Mouse (Mus musculus): Measurements from ENCODE around the gene Rack1.

- TF ChIP-seq SRF (IDR thresholded peaks at IDR 0.05; ENCODE audit: control insufficient read depth, insufficient read length, low read depth) (no peak), USF1 (IDR thresholded peaks at IDR 0.05; ENCODE audit: low read depth) (no peak), POLR2A (IDR thresholded peaks at IDR 0.05; ENCODE audit: insufficient read length, low read depth) (no peak), TCF3 (IDR thresholded peaks at IDR 0.05; ENCODE audit: insufficient read length, low read depth) (no peak), REST (IDR thresholded peaks at IDR 0.05; ENCODE audit: insufficient read depth, insufficient read length) (no peak), MAX (IDR thresholded peaks at IDR 0.05; ENCODE audit: low read depth) (no peak), CEBPB (IDR thresholded peaks at IDR 0.05; ENCODE audit: insufficient read depth, poor library complexity, severe bottlenecking) (no peak), MYOD1 (IDR thresholded peaks at IDR 0.05; ENCODE audit: control insufficient read depth in 1 of 3, insufficient read length in 2 of 3, low read depth in 2 of 3) (no peak), E2F4 (IDR thresholded peaks at IDR 0.05; ENCODE audit: insufficient read depth) (no peak)
These were observed 20.7 kb upstream of the Rack1 start for GRCm38 (mm10) chr11:48779450-48779849.

Measured in myocyte (in vitro differentiated cells).